Mouse (Mus musculus): ENCODE results near the gene Sox5. TPM values are rescaled to one million over a fixed set of nuclear protein-coding genes. Genes with fewer than 3 reads are reported as not detected.
A peak's percentile ranks its signal among the peaks of the same experiment; 100 is the strongest.

Sox5 gene
- total and polyA plus RNA-seq, 3 experiments: 0.08 to 0.47 (median 0.46) TPM

- Histone ChIP-seq H3K9me3 (replicated peaks; ENCODE audit: low read length) (no peaks in the 10 kb centered on the region), H3K4me1 (ENCODE audit: control insufficient read depth in 1 of 2, insufficient read depth in 2 of 2) (peaks cover 0 to 12% of the 10 kb centered on the region in 2 experiments; a peak in 2 of 4 replicates), H3K27ac (ENCODE audit: insufficient read depth, low read depth) (no peak overlapping the region), H3K36me3 (replicated peaks in 1 of 2; ENCODE audit: control insufficient read depth in 1 of 2, insufficient read depth in 1 of 2, low read length in 1 of 2) (no peaks in the 10 kb centered on the region), H3K4me2 (ENCODE audit: insufficient read depth, low read depth, poor library complexity, severe bottlenecking) (no peak overlapping the region), H3K27me3 (replicated peaks) (no peaks in the 10 kb centered on the region), H3K79me2 (replicated peaks; ENCODE audit: control insufficient read depth, extremely low read depth, insufficient read depth, poor library complexity, severe bottlenecking) (no peaks in the 10 kb centered on the region), H3K4me3 (replicated peaks in 1 of 3; ENCODE audit: low read depth in 2 of 3, low read length in 2 of 3, poor library complexity in 1 of 3) (no peak overlapping the region), H3K9ac (ENCODE audit: insufficient read depth, low read depth) (no peak overlapping the region)
- dilution Hi-C loops (cut with MboI; ENCODE audit: extremely low pct_ligation_motif_present, extremely low pct_unique_long_range_greater_than_20kb, low sequenced_read_pairs): no loop called here
- no peak for DNase-seq (ENCODE audit: extremely low read depth)
- in situ Hi-C loops (cut with MboI; ENCODE audit: low pct_ligation_motif_present, low pct_unique_long_range_greater_than_20kb, low sequenced_read_pairs): no loop called here
- no peak for TF ChIP-seq USF1 (IDR thresholded peaks at IDR 0.05; ENCODE audit: low read depth, low read length)
- no peak for TF ChIP-seq POLR2A (IDR thresholded peaks at IDR 0.05; ENCODE audit: low read depth, low read length)
- TF ChIP-seq TCF12 (IDR thresholded peaks at IDR 0.05; ENCODE audit: low read depth, low read length): no peak
- no peak for TF ChIP-seq GABPA (IDR thresholded peaks at IDR 0.05; ENCODE audit: insufficient replicate concordance, low read depth, low read length)
- no peak for TF ChIP-seq SMC3 (IDR thresholded peaks at IDR 0.05; ENCODE audit: low read depth, low read length)
- no peak for TF ChIP-seq USF2 (conservative IDR thresholded peaks at IDR 0.05; ENCODE audit: low read depth, low read length)
Observed at GRCm38 (mm10) chr6:144737786-144738185, 44.0 kb downstream of the Sox5 start.

GRCm38 (mm10) chr6:144731251-144731970 lies 50.4 kb downstream of the Sox5 start:
- TF ChIP-seq ZMIZ1 (IDR thresholded peaks at IDR 0.05; ENCODE audit: low read depth, low read length): no peak
- TF ChIP-seq NRF1 (IDR thresholded peaks at IDR 0.05; ENCODE audit: low read depth, low read length): no peak
- TF ChIP-seq ZC3H11A (IDR thresholded peaks at IDR 0.05; ENCODE audit: low read depth, low read length): no peak
- TF ChIP-seq IRF4 (IDR thresholded peaks at IDR 0.05; ENCODE audit: low read depth, low read length): no peak
- TF ChIP-seq GABPA (IDR thresholded peaks at IDR 0.05; ENCODE audit: insufficient replicate concordance, low read depth, low read length): no peak
- peak; percentile 38; the same call in 1 of the 2 replicates for TF ChIP-seq ZNF384 (IDR thresholded peaks at IDR 0.05; ENCODE audit: low read depth, low read length)
- peak; percentile 10; the same call in 1 of the 2 replicates for TF ChIP-seq EP300 (IDR thresholded peaks at IDR 0.05; ENCODE audit: low read length)
- TF ChIP-seq RAD21 (IDR thresholded peaks at IDR 0.05; ENCODE audit: low read depth, low read length): no peak
- TF ChIP-seq MYC (IDR thresholded peaks at IDR 0.05; ENCODE audit: low read depth, low read length): no peak
- TF ChIP-seq JUND (conservative IDR thresholded peaks at IDR 0.05; ENCODE audit: low read depth, low read length): no peak
- TF ChIP-seq ETS1 (conservative IDR thresholded peaks at IDR 0.05; ENCODE audit: low read depth, low read length): no peak
- TF ChIP-seq MXI1 (IDR thresholded peaks at IDR 0.05; ENCODE audit: low read depth, low read length): no peak
- no peak overlapping the region for H3K4me3 ChIP-seq (replicated peaks in 1 of 3; ENCODE audit: low read depth in 2 of 3, low read length in 2 of 3, poor library complexity in 1 of 3)
- H3K9me3 ChIP-seq (replicated peaks; ENCODE audit: low read length): no peaks in the 10 kb centered on the region
- peak; percentile 51 for DNase-seq (ENCODE audit: extremely low read depth)
- dilution Hi-C loops (cut with MboI; ENCODE audit: extremely low pct_ligation_motif_present, extremely low pct_unique_long_range_greater_than_20kb, low sequenced_read_pairs) (no loop called here), in situ Hi-C loops (cut with MboI; ENCODE audit: low pct_ligation_motif_present, low pct_unique_long_range_greater_than_20kb, low sequenced_read_pairs) (no loop called here)
- no peak overlapping the region for H3K9ac ChIP-seq (ENCODE audit: insufficient read depth, low read depth)
- peaks cover 0 to 8% of the 10 kb centered on the region in 2 experiments; a peak in 1 of 4 replicates for H3K4me1 ChIP-seq (ENCODE audit: control insufficient read depth in 1 of 2, insufficient read depth in 2 of 2)
- H3K4me2 ChIP-seq (ENCODE audit: insufficient read depth, low read depth, poor library complexity, severe bottlenecking): no peak overlapping the region
- no peaks in the 10 kb centered on the region for H3K36me3 ChIP-seq (replicated peaks in 1 of 2; ENCODE audit: control insufficient read depth in 1 of 2, insufficient read depth in 1 of 2, low read length in 1 of 2)
- H3K79me2 ChIP-seq (replicated peaks; ENCODE audit: control insufficient read depth, extremely low read depth, insufficient read depth, poor library complexity, severe bottlenecking): no peaks in the 10 kb centered on the region
- H3K27ac ChIP-seq (ENCODE audit: insufficient read depth, low read depth): no peak overlapping the region
- no peaks in the 10 kb centered on the region for H3K27me3 ChIP-seq (replicated peaks)

All from CH12.LX (cell line).